Mouse (Mus musculus) stomach, embryonic 14.5 days (tissue): ENCODE data around the gene Dnajb13. TPM values are rescaled to one million over a fixed set of nuclear protein-coding genes. Genes with fewer than 3 reads are reported as not detected.

ENCODE experiments used
- polyA plus RNA-seq: library from polyadenylated mRNA; unstranded; fragments of >200 nt; fragmentation: Nextera tagmentation; extraction: Ambion mirVana; gene quantifications from 2 replicates; pipeline ENCODE4 v1.2.1, GENCODE M21; 2014

Gene Dnajb13
- polyA plus RNA-seq, 1 experiment from 2014 or later = 0.42 TPM

Other genes with a start within 250 kb of the Dnajb13 start
- gene P4ha3, start 229.4 kb downstream of the Dnajb13 start, polyA plus RNA-seq = 8.7 and 10.0 TPM in 2 replicates
- gene C2cd3, start 142.7 kb downstream of the Dnajb13 start, polyA plus RNA-seq = 30.6 and 34.2 TPM in 2 replicates
- 51.2 and 54.9 TPM in 2 replicates for gene Ppme1, start 142.7 kb downstream of the Dnajb13 start, polyA plus RNA-seq
- not detected in 2 replicates for gene Ucp3, start 42.0 kb downstream of the Dnajb13 start, polyA plus RNA-seq
- 208 TPM in 2 replicates for gene Ucp2, start 21.6 kb downstream of the Dnajb13 start, polyA plus RNA-seq
- 23.9 and 24.3 TPM in 2 replicates for gene Coa4, start 22.1 kb upstream of the Dnajb13 start, polyA plus RNA-seq
- 109 and 125 TPM in 2 replicates for gene Rab6a, start 92.5 kb upstream of the Dnajb13 start, polyA plus RNA-seq
- gene Mrpl48, start 93.3 kb upstream of the Dnajb13 start, polyA plus RNA-seq = 89.8 and 94.8 TPM in 2 replicates
- gene Plekhb1, start 147.5 kb upstream of the Dnajb13 start, polyA plus RNA-seq = 13.2 and 15.5 TPM in 2 replicates
- gene Fam168a, start 191.7 kb upstream of the Dnajb13 start, polyA plus RNA-seq = 59.9 and 64.8 TPM in 2 replicates